Mouse (Mus musculus) right cerebral cortex, adult 2 months (tissue): ENCODE measurements around the gene Cat.

ENCODE experiments used
- DNase-seq, 2 experiments: peaks; one replicate each; pipeline ENCODE4 v3.0.0; 2021 to 2022; ENCODE audit warnings: low spot score in 2 of 2

The Cat gene

GRCm38 (mm10) chr2:103436534-103436933 is 48.4 kb downstream of the Cat start:
- no peak for DNase-seq

DNA sequence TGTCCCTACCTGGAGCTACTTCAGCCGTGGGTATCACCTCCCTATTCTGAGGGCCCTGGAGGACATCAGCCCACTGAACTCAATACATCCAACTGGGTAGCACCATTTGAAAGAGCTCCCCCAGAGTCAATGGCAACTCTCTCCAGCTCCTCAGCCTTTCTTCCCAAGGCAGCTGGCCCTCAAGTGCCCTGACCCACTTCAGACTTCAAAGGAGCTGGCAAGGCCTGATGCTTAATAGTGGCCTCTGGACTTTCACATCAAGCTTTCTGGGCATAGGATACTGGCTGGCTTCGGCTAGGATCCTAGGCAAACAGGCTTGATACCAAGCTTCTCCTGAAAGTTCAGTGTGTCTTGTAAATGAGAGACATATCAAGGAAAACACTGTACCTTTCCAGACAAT is 49.9 kb downstream of the Cat start:
- DNase-seq, result no peak

DNA sequence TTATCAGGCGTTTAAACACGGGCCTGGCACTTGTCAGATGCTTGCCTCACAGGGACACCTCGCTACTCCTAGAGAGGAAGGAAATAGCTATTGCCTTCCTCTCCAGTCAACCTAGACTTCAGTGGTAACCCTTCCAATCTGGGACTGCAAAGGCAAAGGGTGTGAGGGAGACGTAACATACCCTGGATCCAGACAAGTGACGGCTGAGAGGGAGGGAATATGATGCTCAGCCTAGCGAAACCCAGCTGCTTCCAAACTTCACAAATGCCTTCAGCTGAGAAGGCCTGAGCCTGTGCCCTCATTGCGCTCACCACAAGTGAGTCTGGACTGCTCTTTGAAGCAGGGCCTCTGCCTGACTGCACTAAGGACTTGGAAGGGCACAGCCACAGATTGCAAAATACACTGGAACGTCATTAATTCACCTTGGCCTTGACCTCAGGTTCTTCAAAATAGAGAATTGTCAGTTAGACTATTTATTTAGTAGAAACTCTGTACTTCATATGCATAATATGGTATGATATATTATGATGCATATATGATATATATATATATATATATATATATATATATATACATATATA is 52.2 kb downstream of the Cat start:
- no peak for DNase-seq

DNA sequence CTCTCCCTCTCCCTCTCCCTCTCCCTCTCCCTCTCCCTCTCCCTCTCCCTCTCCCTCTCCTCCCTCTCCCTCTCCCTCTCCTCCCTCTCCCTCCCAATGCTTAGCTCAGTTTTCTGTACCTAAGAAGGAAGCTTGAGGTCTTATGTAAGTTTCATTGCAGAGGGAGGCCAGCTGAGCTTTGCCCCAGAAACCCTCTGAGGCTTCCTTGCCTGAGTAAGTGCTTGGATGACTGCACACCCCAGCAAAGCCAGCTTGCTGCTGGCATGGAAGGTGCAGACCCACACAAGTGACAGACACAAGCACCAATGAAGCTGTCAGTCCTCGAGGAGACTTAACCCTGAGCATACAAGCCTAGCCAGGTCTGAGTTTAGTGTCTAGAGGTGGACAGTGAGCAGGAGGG is 54.2 kb downstream of the Cat start:
- DNase-seq, result no peak

DNA sequence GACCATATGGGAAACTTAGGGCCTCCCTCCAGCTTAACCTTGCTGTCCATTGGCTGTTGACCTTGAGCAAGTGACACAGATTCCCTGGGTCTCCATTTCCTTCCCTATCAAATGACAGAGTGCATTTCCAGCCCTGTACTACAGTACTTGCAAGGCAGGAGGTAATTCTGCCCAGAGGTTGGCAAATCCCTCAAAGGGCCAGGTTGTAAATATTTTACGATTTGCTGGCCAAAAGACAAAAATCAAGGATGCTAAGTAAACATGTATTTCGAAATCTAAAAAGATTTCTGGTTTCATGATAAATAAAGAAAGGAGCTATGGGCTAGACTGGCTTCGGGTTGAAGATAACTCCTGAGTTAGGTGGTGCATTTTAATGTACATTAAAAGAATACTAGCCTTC is 56.6 kb downstream of the Cat start:
- DNase-seq, result no peak

- DNase-seq, result peak; percentile 12 to 15
Measured at GRCm38 (mm10) chr2:103425456-103426063, 59.4 kb downstream of the Cat start.

GRCm38 (mm10) chr2:103424349-103425026 is 60.5 kb downstream of the Cat start:
- peak; percentile 76 to 77 for DNase-seq

DNA sequence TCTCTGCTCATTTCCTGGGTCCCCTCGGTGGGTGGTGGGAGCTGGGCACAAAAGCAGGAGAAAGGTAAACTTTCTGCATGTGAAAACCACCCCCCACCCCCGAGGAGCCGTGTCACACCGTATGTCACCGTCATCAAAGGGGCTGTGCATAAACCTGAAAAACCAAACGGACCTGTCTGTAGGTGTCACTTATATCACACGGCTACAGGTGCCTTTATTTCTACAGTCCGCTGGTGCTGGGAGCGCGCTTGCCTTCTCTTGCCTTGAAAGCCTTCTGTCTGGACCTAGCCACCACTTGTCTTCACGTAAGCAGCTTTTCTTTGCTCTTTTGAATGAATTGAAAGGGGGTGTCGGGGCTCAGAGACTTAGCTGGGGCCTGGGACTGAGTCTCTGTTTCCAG is 61.1 kb downstream of the Cat start:
- DNase-seq, result no peak

DNA sequence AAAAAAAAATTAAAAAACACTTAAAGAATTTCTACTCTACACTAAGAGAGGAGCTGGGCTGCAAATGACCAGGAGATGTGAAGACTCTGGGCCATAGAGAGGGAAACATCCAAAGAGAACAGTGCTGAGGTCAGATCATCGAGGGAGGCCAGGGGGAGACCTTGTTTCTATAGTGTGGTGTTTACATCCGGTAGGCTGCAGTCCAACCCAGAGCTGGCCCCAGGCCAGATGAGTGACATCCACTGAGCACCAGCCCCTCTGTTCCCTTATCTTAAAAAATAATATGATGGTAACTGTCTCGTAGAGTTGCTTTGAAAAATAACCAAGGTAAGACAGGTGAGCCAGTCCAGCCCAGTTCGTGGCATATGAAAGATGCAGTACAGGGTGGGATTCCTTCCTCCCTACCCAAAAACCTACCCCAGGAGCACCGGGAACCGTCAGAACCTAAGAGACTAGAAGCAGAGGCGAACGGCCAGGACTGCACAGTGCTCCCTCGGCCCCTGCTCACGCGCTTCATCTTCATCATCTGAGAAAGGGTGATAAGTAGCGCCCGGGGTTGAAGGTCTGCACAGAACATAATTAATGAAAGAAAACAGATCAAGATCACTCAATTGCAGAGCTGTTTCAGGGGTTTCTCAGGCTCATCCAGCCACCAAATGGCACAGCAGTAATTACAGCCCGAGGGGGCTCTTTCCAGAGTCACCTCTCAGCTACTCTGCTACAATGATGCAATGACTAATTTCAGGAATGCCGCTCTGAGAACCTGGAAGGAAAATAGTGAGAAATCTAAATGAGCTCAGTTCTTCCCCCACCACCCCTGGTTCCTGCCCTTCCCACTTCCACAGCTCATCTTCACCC is 64.1 kb downstream of the Cat start:
- no peak for DNase-seq

GRCm38 (mm10) chr2:103415774-103416173 is 69.2 kb downstream of the Cat start:
- DNase-seq, result no peak

GRCm38 (mm10) chr2:103413381-103413780 is 71.6 kb downstream of the Cat start:
- DNase-seq, result no peak

DNA sequence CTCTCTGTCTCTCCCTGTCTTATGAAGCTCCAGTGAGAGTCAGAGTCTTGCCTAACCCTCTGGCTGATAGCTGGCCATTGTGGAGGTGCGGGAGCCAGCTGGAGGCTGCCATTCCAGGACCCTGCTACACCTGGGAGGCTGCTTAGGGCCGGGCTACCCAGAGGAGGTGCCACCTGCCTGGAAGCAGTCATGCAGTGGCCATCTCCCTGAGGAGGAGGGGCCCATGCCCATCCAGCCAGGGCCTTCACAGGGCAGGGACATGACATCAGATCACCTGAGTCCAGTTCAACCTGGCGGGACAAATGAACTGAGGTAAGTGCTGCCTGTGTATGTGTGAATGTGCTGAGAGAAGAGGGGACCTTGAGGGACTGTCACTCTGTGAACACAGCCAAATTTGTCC is 73.1 kb downstream of the Cat start:
- no peak for DNase-seq

GRCm38 (mm10) chr2:103411348-103411747 is 73.6 kb downstream of the Cat start, which contains the start of gene Elf5:
Gene Elf5 (plus strand): TSS chr2:103411688.
- no peak for DNase-seq

GRCm38 (mm10) chr2:103406239-103406638 is 78.7 kb downstream of the Cat start:
- peak; percentile 13 to 21 for DNase-seq
